Mouse (Mus musculus) forebrain, postnatal 0 days (tissue): ENCODE data around the gene Polr3gl. TPM values are rescaled to one million over a fixed set of nuclear protein-coding genes. Genes with fewer than 3 reads are reported as not detected.
A peak's percentile ranks its signal among the peaks of the same experiment; 100 is the strongest.

ENCODE experiments used
- ATAC-seq: fragments of 200-750 bp; cut with Nextera tagmentation; 2 replicates; pipeline ENCODE4 v1.8.0; 2017; ENCODE audit warnings: mild to moderate bottlenecking, moderate library complexity
- DNase-seq: peaks from one replicate; pipeline ENCODE4 v3.0.0-alpha.2; 2015
- H3K27ac ChIP-seq: fragments of 300-500 bp; sonication (generic); 2 replicates; pipeline ENCODE4 v1.5.1; 2014; ENCODE audit warnings: low read depth, mild to moderate bottlenecking, antibody characterized with exemption, low read length, moderate library complexity, mixed read lengths
- H3K27me3 ChIP-seq: fragments of 300-500 bp; sonication (generic); 2 replicates; pipeline ENCODE4 v1.6.1; 2014; ENCODE audit warnings: mild to moderate bottlenecking, low read length, mixed read lengths; ENCODE audit not compliant: insufficient read depth
- H3K36me3 ChIP-seq: fragments of 300-500 bp; sonication (generic); 2 replicates; pipeline ENCODE4 v1.6.1; 2014; ENCODE audit warnings: mild to moderate bottlenecking, moderate library complexity; ENCODE audit not compliant: insufficient read depth
- H3K4me1 ChIP-seq: fragments of 300-500 bp; sonication (generic); 2 replicates; pipeline ENCODE4 v1.6.1; 2014; ENCODE audit warnings: antibody characterized with exemption; ENCODE audit not compliant: insufficient read depth
- H3K4me2 ChIP-seq: fragments of 300-500 bp; sonication (generic); 2 replicates; pipeline ENCODE4 v1.6.1; 2014; ENCODE audit warnings: low read depth, mild to moderate bottlenecking, moderate library complexity
- H3K4me3 ChIP-seq: fragments of 300-500 bp; sonication (generic); 2 replicates; pipeline ENCODE4 v1.5.1; 2014; ENCODE audit warnings: low read depth, low read length, mixed read lengths
- H3K9ac ChIP-seq: fragments of 300-500 bp; sonication (generic); 2 replicates; pipeline ENCODE4 v1.6.1; 2014; ENCODE audit warnings: mild to moderate bottlenecking
- H3K9me3 ChIP-seq: fragments of 300-500 bp; sonication (generic); 2 replicates; pipeline ENCODE4 v1.6.1; 2016; ENCODE audit warnings: low read length
- CTCF ChIP-seq: sonication (generic); IDR thresholded peaks from 2 replicates; pipeline ENCODE4 v1.5.1; 2016; ENCODE audit warnings: antibody characterized with exemption, control low read depth, low read depth
- WGBS: fragments of 180-500 bp; shearing (Covaris S2); extraction: QIAGEN DNeasy Blood & Tissue Kit; methylation state at CpG from one replicate; pipeline ENCODE4 v1.1.7; 2014; 5-methylcytosine and 5-hydroxymethylcytosine counted together
- polyA plus RNA-seq: library from polyadenylated mRNA; unstranded; fragments of >200 nt; fragmentation: Nextera tagmentation; extraction: Ambion mirVana; gene quantifications from 2 replicates; pipeline ENCODE4 v1.2.1, GENCODE M21; 2015
- total RNA-seq: library from RNA; depleted of rRNA; stranded (reverse); fragments of >200 nt; gene quantifications from 2 replicates; pipeline ENCODE4 v1.2.3, GENCODE M21; 2014; rRNA removed

Polr3gl gene
- 25.7 and 31.8 TPM in 2 replicates for total RNA-seq
- polyA plus RNA-seq, result 27.8 and 35.9 TPM in 2 replicates

DNA sequence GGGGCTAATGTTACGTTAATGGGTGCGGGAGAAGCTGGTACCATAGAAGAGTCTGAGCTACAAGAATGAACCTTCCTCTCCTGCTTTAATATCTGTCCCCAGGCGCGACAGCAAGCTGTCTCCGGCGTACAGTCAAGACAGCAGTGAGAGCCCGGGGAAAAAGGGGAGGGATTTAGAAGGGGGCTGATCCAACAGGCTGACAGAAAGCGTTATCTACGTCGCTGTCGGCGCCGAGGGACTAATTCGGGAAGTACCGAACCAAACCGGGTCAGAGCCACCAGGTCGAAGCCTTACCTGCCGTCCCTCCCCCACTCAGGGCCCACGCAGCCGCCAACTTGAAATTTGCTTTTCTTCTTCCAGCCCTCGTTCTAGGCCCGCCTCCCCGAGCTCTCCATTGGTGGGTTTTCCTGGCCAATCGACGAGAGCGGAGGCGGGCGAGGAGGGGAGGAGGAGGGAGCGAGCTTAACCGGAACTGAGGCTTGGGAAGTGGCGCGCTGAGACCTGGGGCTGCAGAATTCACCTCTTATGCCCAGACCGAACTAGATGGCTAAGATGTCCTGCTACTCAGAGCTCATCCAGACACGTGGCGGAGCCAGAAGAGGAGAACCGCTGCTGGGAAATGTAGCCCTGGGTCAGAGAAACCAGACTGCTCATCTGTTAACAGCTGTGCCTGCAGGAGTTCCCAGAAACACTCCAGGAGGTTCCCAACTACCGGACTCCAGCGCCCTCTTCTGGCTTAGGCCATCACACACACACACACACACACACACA lies at the start of gene Polr3gl:
TSS of gene Polr3gl (minus strand) at position 392 of the 771 bp plus-strand sequence.
- Histone ChIP-seq H3K27me3 (no peaks in the 10 kb centered on the region), H3K9ac (peak within 1 kb of the TSS; percentile 69), H3K9me3 (no peaks in the 10 kb centered on the region), H3K4me3 (peak within 1 kb of the TSS; percentile 57), H3K27ac (peak within 1 kb of the TSS; percentile 90), H3K4me2 (peak within 1 kb of the TSS; percentile 68), H3K4me1 (peaks cover 22% of the 10 kb centered on the region; the same call in 1 of the 2 replicates), H3K36me3 (no peaks in the 10 kb centered on the region)
- TF ChIP-seq CTCF, result peak; percentile 42
- peak; percentile 87 for ATAC-seq
- peak; percentile 95 for DNase-seq
- under 1% methylated on average over 38 of the region's 38 CpGs for WGBS

DNA sequence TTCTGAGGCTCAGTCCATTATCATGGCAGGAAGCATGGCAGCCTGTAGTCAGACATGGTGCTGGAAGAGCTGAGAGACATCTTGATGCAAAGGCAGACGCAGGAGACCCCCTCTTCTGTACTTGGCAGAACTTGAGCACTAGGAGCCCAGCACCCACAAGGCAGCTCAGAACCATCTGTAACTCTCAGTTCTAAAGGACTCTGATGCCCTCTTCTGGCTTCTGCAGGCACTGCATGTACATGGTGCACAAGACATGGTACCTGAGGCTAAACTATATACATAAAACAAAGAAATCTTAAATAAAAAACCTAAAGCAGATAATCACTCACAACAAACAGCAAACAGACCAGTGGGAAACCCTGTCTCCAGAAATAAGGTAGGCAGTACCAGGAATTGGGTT lies 45.2 kb upstream of the Polr3gl start:
- WGBS, result 78% methylated on average over 1 of the region's 1 CpGs
- Histone ChIP-seq H3K4me3 (no peak overlapping the region), H3K27ac (no peak overlapping the region), H3K27me3 (no peaks in the 10 kb centered on the region), H3K9me3 (no peaks in the 10 kb centered on the region), H3K36me3 (peaks cover 34% of the 10 kb centered on the region), H3K4me2 (no peak overlapping the region), H3K9ac (no peak overlapping the region), H3K4me1 (peaks cover 11% of the 10 kb centered on the region)
- peak; percentile 53 for DNase-seq
- TF ChIP-seq CTCF, result peak; percentile 62
- no peak for ATAC-seq

DNA sequence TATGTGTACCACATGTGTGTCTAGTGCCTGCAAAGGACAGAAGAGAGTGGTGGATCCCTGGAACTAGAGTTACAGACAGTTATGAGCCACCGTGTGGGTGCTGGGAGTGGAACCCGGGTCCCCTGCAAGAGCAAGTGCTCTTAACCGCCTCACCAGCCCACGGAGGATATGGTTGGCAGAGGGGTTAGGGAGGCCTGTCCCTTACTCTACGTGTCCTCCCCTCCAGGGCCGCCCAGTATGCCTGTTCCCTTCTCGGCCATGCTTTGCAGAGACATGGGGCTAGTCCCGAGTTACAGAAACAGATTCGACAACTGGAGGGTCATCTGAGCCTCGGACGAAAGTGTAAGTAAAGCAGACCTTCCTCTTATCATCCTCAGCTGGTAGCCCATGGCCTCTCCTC lies 42.5 kb upstream of the Polr3gl start:
- Histone ChIP-seq H3K4me3 (peak overlapping the region; percentile 82; the same call in 1 of the 2 replicates), H3K9ac (0 out of 2 replicates have a peak overlapping the region, but pooled peaks have one; percentile 93), H3K36me3 (peaks cover 26% of the 10 kb centered on the region), H3K27me3 (no peaks in the 10 kb centered on the region), H3K4me1 (peaks cover 11% of the 10 kb centered on the region), H3K4me2 (peak overlapping the region; percentile 83), H3K27ac (no peak overlapping the region), H3K9me3 (no peaks in the 10 kb centered on the region)
- DNase-seq (no peak), ATAC-seq (no peak)
- no peak for TF ChIP-seq CTCF
- WGBS, result 72% methylated on average over 11 of the region's 11 CpGs

DNA sequence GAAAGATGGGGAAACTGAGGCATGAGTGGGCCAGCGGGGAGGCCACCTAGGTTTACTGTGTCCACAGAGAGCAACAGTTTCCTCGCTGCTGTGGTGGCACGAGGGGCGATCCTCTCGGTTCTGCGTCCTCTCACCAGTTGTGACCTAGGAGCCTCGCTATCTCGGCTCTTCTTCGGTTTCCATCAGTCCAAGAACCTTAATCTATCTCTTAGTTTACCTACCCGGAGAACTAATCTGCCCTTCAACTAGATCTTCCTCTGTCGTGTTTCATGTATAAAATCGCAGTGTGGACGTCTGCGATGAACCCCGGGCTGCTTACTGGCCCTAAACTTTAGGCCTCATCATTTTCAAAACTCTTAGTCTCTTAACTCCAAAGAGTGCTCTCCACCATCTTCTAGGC lies 41.9 kb upstream of the Polr3gl start:
- 11% methylated on average over 15 of the region's 15 CpGs for WGBS
- ATAC-seq (0 out of 2 replicates have a peak, but pooled peaks have one; percentile 1), DNase-seq (no peak)

DNA sequence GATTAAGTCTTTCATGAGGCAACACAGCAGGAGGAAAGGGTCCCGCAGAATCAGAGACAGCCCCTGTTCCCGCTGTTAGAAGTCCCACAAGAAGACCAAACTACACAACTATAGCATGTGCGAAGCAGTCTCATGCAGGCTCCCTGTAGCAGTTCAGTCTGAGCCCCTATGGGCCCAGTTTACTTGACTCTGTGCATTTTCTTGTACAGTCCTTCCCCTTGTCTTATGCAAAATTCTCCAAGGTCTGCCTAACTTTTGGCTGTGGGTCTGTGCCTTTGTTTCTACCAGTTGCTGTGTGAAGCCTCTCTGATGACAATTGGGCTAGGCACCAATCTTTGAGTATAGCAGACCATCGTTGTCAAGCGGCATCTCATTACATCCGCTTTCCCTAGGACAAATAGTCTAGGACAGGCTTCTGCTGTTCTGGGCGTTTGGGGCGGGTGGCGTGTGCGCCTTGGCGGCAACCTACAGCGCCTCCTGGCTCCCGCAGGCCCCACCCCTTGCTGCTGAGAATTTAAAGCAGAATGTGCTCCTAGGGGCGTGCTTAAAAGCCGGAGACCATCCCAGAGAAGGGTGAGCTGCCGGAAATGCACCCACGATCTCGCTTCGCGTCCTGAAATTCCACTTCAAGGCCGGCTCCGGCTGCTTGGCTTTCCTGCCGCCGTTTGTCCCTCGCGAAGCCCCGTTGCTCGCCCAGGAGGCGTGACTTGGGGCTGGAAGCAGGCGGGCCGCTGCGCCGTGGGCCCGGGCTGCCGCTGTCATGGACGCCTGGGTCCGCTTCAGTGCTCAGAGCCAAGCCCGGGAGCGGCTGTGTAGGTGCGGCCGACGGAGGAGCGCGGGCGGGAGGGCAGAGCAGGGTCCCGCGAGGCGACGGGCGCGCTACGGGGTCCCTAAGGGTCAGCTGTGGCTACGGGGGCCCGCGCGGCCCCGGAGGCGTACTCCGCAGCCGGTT lies 41.2 kb upstream of the Polr3gl start, which contains the start of the genes Pex11b and Gm42957:
TSS of gene Pex11b (plus strand) at position 449 of the 952 bp plus-strand sequence.
TSS of gene Gm42957 (plus strand) at position 547 of the 952 bp plus-strand sequence.
- whole genome bisulfite sequencing, result 2% methylated on average over 60 of the region's 60 CpGs
- H3K27me3 ChIP-seq, result no peaks in the 10 kb centered on the region
- H3K9me3 ChIP-seq, result no peaks in the 10 kb centered on the region
- TF ChIP-seq CTCF, result peak; percentile 65
- peak within 1 kb of the TSS; percentile 82 for H3K4me3 ChIP-seq
- peaks cover 26% of the 10 kb centered on the region; the same call in 1 of the 2 replicates for H3K36me3 ChIP-seq
- DNase-seq (peak; percentile 86), ATAC-seq (peak; percentile 94)
- peaks cover 19% of the 10 kb centered on the region for H3K4me1 ChIP-seq
- H3K9ac ChIP-seq, result peak within 1 kb of the TSS; percentile 93
- peak within 1 kb of the TSS; percentile 90 for H3K27ac ChIP-seq
- H3K4me2 ChIP-seq, result peak within 1 kb of the TSS; percentile 83

More for the DNA sequence above, 41.9 kb upstream of the Polr3gl start:
- Histone ChIP-seq H3K36me3 (peaks cover 27% of the 10 kb centered on the region; the same call in 1 of the 2 replicates), H3K4me1 (peaks cover 15% of the 10 kb centered on the region), H3K9me3 (no peaks in the 10 kb centered on the region), H3K4me2 (peak overlapping the region; percentile 83), H3K4me3 (peak overlapping the region; percentile 82), H3K27me3 (no peaks in the 10 kb centered on the region), H3K27ac (peak overlapping the region; percentile 90), H3K9ac (peak overlapping the region; percentile 93)
- TF ChIP-seq CTCF, result no peak

DNA sequence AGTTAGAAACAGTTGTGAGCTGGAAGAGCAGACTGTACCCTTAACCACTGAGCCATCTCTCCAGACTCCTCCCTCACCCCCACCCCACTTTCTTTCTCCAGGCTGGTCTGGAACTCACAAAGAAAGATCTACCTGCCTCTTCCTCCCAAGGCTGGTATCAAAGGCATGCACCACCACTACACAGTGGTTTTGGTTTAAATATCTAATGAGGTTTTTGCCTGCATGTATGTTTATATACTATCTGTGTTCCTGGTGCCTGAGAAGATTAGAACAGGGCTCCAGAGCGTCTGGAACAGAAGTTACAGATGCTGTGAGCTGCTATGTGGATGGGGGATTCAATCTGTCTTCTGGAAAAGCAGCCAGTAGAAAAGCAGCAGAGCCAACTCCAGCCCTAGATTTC lies 40.0 kb upstream of the Polr3gl start:
- Histone ChIP-seq H3K36me3 (peaks cover 17% of the 10 kb centered on the region; the same call in 1 of the 2 replicates), H3K4me3 (no peak overlapping the region), H3K27ac (no peak overlapping the region), H3K4me2 (no peak overlapping the region), H3K9ac (no peak overlapping the region), H3K4me1 (peaks cover 23% of the 10 kb centered on the region), H3K27me3 (no peaks in the 10 kb centered on the region), H3K9me3 (no peaks in the 10 kb centered on the region)
- no peak for DNase-seq
- WGBS, result 66% methylated on average over 1 of the region's 1 CpGs
- ATAC-seq, result no peak
- TF ChIP-seq CTCF, result no peak
